Mouse (Mus musculus): ENCODE results near the gene Clybl.

DNA sequence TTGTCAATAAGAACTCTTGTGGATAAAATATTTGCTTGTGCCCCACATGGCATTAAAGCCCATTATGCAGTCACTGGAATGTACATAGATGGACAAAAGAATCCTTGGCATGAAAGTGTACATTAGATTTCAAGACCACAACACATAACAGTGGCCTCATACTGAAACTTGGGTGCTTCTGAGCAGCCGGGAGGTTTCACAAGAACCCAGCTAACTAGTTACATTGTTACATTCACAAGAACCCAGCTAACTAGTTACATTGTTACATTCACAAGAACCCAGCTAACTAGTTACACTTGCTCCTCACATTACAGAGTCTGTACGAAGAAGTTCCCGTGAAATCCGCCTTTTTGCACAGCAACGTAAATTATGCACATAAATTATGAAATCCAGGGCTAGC is 200.8 kb downstream of the Clybl start:
- TF ChIP-seq CTCF (IDR thresholded peaks at IDR 0.05; ENCODE audit: low read depth, low read length) (no peak), POLR2A (IDR thresholded peaks at IDR 0.05; ENCODE audit: extremely low read depth, insufficient read depth, low read length) (no peak)
